Mouse (Mus musculus) forebrain, embryonic 11.5 days (tissue): Measurements from ENCODE around the gene Hao2. TPM values are rescaled to one million over a fixed set of nuclear protein-coding genes. Genes with fewer than 3 reads are reported as not detected.

Experiments used
- ATAC-seq: fragments of 200-750 bp; cut with Nextera tagmentation; replicated peaks from 2 replicates; pipeline ENCODE4 v1.8.0; 2017; ENCODE audit warnings: moderate TSS enrichment; ENCODE audit not compliant: low FRiP score
- DNase-seq: peaks from one replicate; pipeline ENCODE4 v3.0.0-alpha.2; 2017; ENCODE audit warnings: low spot score
- H3K27ac ChIP-seq: fragments of 300-500 bp; sonication (generic); 2 replicates; pipeline ENCODE4 v1.5.1; 2014; ENCODE audit warnings: low read depth, low read length
- H3K27me3 ChIP-seq: fragments of 300-500 bp; sonication (generic); 2 replicates; pipeline ENCODE4 v1.6.1; 2014; ENCODE audit warnings: mild to moderate bottlenecking, low read length, mixed read lengths; ENCODE audit not compliant: control insufficient read depth, insufficient read depth
- H3K36me3 ChIP-seq: fragments of 300-500 bp; sonication (generic); 2 replicates; pipeline ENCODE4 v1.6.1; 2014; ENCODE audit warnings: mild to moderate bottlenecking, low read length, moderate library complexity, mixed read lengths; ENCODE audit not compliant: control insufficient read depth, insufficient read depth
- H3K4me1 ChIP-seq: fragments of 300-500 bp; sonication (generic); replicated peaks from 2 replicates; pipeline ENCODE4 v1.6.1; 2014; ENCODE audit warnings: low read length, mixed read lengths; ENCODE audit not compliant: control insufficient read depth, insufficient read depth
- H3K4me2 ChIP-seq: fragments of 300-500 bp; sonication (generic); 2 replicates; pipeline ENCODE4 v1.6.1; 2014; ENCODE audit warnings: low read depth, mild to moderate bottlenecking, low read length, moderate library complexity, mixed read lengths; ENCODE audit not compliant: severe bottlenecking
- H3K4me3 ChIP-seq: fragments of 300-500 bp; sonication (generic); 2 replicates; pipeline ENCODE4 v1.5.1; 2014; ENCODE audit warnings: low read depth, low read length
- H3K9ac ChIP-seq: fragments of 300-500 bp; sonication (generic); 2 replicates; pipeline ENCODE4 v1.6.1; 2014; ENCODE audit warnings: low read length
- H3K9me3 ChIP-seq: fragments of 300-500 bp; sonication (generic); 2 replicates; pipeline ENCODE4 v1.6.1; 2016; ENCODE audit warnings: low read length, mixed read lengths; ENCODE audit not compliant: control insufficient read depth
- WGBS: fragments of 180-500 bp; shearing (Covaris S2); extraction: QIAGEN DNeasy Blood & Tissue Kit; methylation state at CpG from one replicate; pipeline ENCODE4 v1.1.7; 2014; 5-methylcytosine and 5-hydroxymethylcytosine counted together
- polyA plus RNA-seq: library from polyadenylated mRNA; unstranded; fragments of >200 nt; fragmentation: Nextera tagmentation; extraction: Ambion mirVana; gene quantifications from 2 replicates; pipeline ENCODE4 v1.2.1, GENCODE M21; 2014

The Hao2 gene
- polyA plus RNA-seq: not detected in 2 replicates

DNA sequence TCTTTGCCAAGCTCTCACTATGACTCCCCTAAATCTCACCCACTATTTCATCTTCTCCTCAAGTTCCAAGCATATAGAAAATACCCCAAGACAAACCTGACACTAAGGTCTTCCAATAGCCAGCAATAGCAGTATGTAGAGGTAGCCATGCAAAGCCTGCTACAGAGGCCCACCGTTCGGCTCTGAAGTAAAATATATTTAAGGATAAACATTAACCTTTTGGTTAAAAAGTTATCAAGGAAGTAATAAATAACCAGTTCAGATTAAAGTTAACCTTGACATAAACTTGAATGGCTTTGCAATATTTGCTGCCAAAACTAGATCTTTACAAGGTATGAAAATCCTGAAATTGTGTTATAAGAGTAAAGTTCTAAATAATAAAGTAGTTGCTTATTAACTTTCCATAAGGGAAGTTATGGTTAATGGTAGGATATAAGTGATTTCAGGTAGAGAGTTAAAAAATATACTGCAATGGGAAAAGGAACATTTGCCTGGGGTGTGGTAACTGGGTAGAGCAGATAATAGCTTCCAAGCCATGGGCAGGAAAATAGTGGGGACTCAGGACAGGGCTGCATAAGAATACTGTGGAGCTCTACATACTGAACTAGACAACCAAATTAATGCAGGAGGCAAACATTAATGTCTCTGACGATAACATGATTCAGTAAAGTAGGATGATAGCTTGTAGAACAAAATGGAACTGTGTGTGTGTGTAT is at the start of gene Hao2:
Hao2 (minus strand) TSS at position 183 of the 716 bp plus-strand sequence.
- DNase-seq: no peak
- Histone ChIP-seq H3K4me3 (no peak within 1 kb of the TSS), H3K27ac (no peak within 1 kb of the TSS), H3K9ac (no peak within 1 kb of the TSS), H3K27me3 (no peaks in the 10 kb centered on the region), H3K36me3 (no peaks in the 10 kb centered on the region), H3K9me3 (no peaks in the 10 kb centered on the region), H3K4me2 (no peak within 1 kb of the TSS), H3K4me1 (no peaks in the 10 kb centered on the region)
- ATAC-seq: no peak
- WGBS: 92% methylated on average over 3 of the region's 3 CpGs

DNA sequence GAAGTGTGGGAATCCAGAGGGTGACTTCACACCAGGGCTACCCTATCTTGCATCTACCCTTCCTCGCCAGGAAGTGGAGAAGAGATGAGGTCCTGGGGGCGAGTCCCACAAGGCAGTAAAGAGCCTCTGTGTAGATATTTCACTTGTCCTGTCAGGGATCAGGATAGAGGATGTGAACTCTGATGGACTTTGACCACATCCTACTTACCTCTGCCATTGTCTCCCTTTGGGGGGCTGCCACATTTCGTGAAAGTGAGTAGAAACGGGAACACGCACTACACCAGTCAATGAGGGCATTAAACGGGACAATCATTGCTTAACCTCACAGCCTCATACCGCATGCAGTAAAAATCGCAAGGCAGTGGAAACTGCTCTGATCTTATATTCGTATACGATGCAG is 48.6 kb upstream of the Hao2 start:
- 52% methylated on average over 10 of the region's 10 CpGs for WGBS
- H3K27ac ChIP-seq: no peak overlapping the region
- H3K36me3 ChIP-seq: no peaks in the 10 kb centered on the region
- H3K9ac ChIP-seq: no peak overlapping the region; the same call in 1 of the 2 replicates
- no peaks in the 10 kb centered on the region for H3K27me3 ChIP-seq
- H3K4me3 ChIP-seq: no peak overlapping the region; the same call in 1 of the 2 replicates
- H3K9me3 ChIP-seq: no peaks in the 10 kb centered on the region
- ATAC-seq: peak; percentile 11
- DNase-seq: no peak
- H3K4me1 ChIP-seq: no peaks in the 10 kb centered on the region; the same call in 1 of the 2 replicates
- peak overlapping the region; percentile 51 for H3K4me2 ChIP-seq

DNA sequence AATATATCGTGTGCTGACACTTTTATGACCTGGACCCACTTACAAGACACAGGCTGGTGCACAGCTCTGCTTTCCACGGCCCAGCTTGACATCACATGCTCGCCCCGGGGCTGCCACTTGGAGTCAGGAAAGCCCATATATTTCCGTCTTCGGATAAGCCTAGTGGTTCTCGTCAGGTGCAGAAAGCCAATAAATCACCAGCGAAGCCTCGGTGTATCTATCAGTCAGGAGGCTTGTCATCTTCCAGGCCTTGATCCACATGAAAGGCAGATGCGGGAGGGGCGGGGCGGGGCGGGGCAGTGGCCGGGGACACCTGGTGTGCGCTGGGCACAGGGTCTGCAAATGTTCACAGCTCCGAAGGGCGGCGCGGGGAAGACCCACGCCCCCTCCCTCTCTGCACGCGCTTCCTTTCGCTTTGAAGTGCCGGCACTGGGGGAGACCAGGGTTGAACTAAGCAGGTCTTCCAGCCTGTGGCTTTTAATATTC is 48.1 kb upstream of the Hao2 start:
- Histone ChIP-seq H3K4me2 (peak overlapping the region; percentile 51), H3K4me3 (peak overlapping the region; percentile 14; the same call in 1 of the 2 replicates), H3K27ac (no peak overlapping the region), H3K4me1 (no peaks in the 10 kb centered on the region; the same call in 1 of the 2 replicates), H3K27me3 (no peaks in the 10 kb centered on the region), H3K9ac (no peak overlapping the region; the same call in 1 of the 2 replicates), H3K9me3 (no peaks in the 10 kb centered on the region), H3K36me3 (no peaks in the 10 kb centered on the region)
- peak; percentile 78 for ATAC-seq
- peak; percentile 65 for DNase-seq
- WGBS: 16% methylated on average over 23 of the region's 24 CpGs

GRCm38 (mm10) chr3:98940225-98940624 is 47.2 kb upstream of the Hao2 start:
- Histone ChIP-seq H3K9me3 (no peaks in the 10 kb centered on the region), H3K27me3 (no peaks in the 10 kb centered on the region), H3K27ac (no peak overlapping the region), H3K9ac (no peak overlapping the region), H3K4me1 (no peaks in the 10 kb centered on the region; the same call in 1 of the 2 replicates), H3K36me3 (no peaks in the 10 kb centered on the region), H3K4me2 (no peak overlapping the region), H3K4me3 (no peak overlapping the region)
- no peak for DNase-seq
- no peak for ATAC-seq
- 70% methylated on average over 4 of the region's 4 CpGs for WGBS

GRCm38 (mm10) chr3:98936446-98936845 is 43.4 kb upstream of the Hao2 start:
- Histone ChIP-seq H3K4me3 (no peak overlapping the region), H3K27ac (no peak overlapping the region), H3K36me3 (no peaks in the 10 kb centered on the region), H3K4me2 (no peak overlapping the region), H3K9me3 (no peaks in the 10 kb centered on the region), H3K27me3 (no peaks in the 10 kb centered on the region), H3K9ac (no peak overlapping the region), H3K4me1 (no peaks in the 10 kb centered on the region; the same call in 1 of the 2 replicates)
- ATAC-seq (no peak), DNase-seq (no peak)
- 92% methylated on average over 3 of the region's 3 CpGs for WGBS

- 94% methylated on average over 7 of the region's 7 CpGs for WGBS
- H3K27ac ChIP-seq: no peak overlapping the region
- no peaks in the 10 kb centered on the region for H3K27me3 ChIP-seq
- no peaks in the 10 kb centered on the region for H3K36me3 ChIP-seq
- H3K4me3 ChIP-seq: no peak overlapping the region
- no peak overlapping the region for H3K4me2 ChIP-seq
- H3K9me3 ChIP-seq: no peaks in the 10 kb centered on the region
- no peak for DNase-seq
- H3K9ac ChIP-seq: no peak overlapping the region
- ATAC-seq: no peak
- H3K4me1 ChIP-seq: no peaks in the 10 kb centered on the region
Observed at GRCm38 (mm10) chr3:98934601-98935000, 41.6 kb upstream of the Hao2 start.

GRCm38 (mm10) chr3:98934041-98934440 is 41.0 kb upstream of the Hao2 start:
- ATAC-seq (no peak), DNase-seq (no peak)
- 91% methylated on average over 1 of the region's 1 CpGs for WGBS
- Histone ChIP-seq H3K4me3 (no peak overlapping the region), H3K9ac (no peak overlapping the region), H3K36me3 (no peaks in the 10 kb centered on the region), H3K9me3 (no peaks in the 10 kb centered on the region), H3K4me2 (no peak overlapping the region), H3K4me1 (no peaks in the 10 kb centered on the region), H3K27me3 (no peaks in the 10 kb centered on the region), H3K27ac (no peak overlapping the region)

DNA sequence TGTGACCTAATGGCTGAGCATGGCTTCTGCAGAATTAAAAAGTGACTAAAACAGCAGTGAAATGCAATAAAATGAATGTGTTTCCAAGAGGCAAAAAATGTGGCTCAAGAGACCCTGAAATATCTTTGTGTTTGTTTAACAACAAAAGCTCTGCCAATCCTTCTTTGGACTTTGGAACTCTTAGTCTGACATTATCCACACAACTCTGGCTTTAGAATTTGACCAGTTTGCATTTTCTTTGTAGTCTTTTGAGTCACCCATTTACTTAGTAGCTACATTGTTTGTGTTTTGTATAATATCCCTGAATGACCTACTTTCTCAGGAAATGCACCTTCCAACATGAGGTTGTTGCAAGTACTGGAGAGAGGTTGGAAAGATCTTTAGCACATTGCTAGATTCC is 39.4 kb upstream of the Hao2 start:
- no peaks in the 10 kb centered on the region for H3K4me1 ChIP-seq
- H3K4me2 ChIP-seq: no peak overlapping the region
- no peaks in the 10 kb centered on the region for H3K9me3 ChIP-seq
- H3K27me3 ChIP-seq: no peaks in the 10 kb centered on the region
- H3K27ac ChIP-seq: no peak overlapping the region
- H3K9ac ChIP-seq: no peak overlapping the region
- no peaks in the 10 kb centered on the region for H3K36me3 ChIP-seq
- DNase-seq (no peak), ATAC-seq (no peak)
- H3K4me3 ChIP-seq: no peak overlapping the region

DNA sequence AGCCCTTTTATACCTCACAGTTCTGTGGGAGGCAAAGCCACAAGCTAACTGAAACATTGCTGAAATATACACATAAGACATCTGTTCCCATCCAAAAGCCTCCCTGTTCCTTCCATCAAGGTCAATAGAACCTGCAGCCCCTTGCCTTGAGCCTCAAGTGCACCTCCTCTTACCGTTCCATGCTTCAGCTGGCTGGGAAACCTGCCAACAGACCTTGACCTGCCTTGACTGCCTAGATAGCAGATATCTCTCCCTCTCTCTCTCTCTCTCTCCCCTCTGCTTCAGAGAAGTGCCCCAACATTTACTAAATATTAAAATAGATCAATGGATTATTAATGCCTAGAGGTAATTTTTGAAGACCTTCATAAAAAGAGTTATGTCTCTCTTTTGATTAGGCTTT is 38.8 kb upstream of the Hao2 start:
- Histone ChIP-seq H3K27ac (no peak overlapping the region), H3K27me3 (no peaks in the 10 kb centered on the region), H3K4me1 (no peaks in the 10 kb centered on the region), H3K36me3 (no peaks in the 10 kb centered on the region), H3K9me3 (no peaks in the 10 kb centered on the region), H3K4me2 (no peak overlapping the region), H3K9ac (no peak overlapping the region), H3K4me3 (no peak overlapping the region)
- 72% methylated on average over 1 of the region's 1 CpGs for WGBS
- DNase-seq: no peak
- ATAC-seq: no peak
